ENCODE assay signal across 10 mouse cellular contexts in genomic region chr1:55618617-55619286, GRCm38 (mm10).
DNase-seq lines count a peak whose midpoint lies in the region; TF ChIP-seq lines count a peak whose summit lies in the region.
"Had no signal": no experiment of that assay in that cellular context is flagged by ENCODE, and none has a peak within 500 bp of the region (broad histone marks: within the 10 kb centered on the region; RNA-seq: fewer than 3 reads in every experiment).

No protein-coding gene starts in this region.

- H3K4me3 ChIP-seq in kidney, adult 2 months (ENCODE audit: insufficient read depth, low read depth, low read length): no peak overlapping the region
- H3K4me3 ChIP-seq: stomach, embryonic 15.5 days had no signal

- TF ChIP-seq POLR2A in kidney, adult 2 months (IDR thresholded peaks at IDR 0.05; ENCODE audit: low read depth, low read length): no peak

- intact Hi-C loops in left cerebral cortex, postnatal 14 days (cut with DNase I): no loop called here

- peak; percentile 27 for DNase-seq in kidney, adult 2 months
- no peak for DNase-seq in kidney, postnatal 4 days
- DNase-seq in adrenal gland, postnatal 14 days: peak; percentile 77
- peak; percentile 52 for DNase-seq in gastrocnemius, postnatal 25 days
- DNase-seq in left cerebral cortex, postnatal 14 days (ENCODE audit: low spot score in 2 of 2): peak; percentile 15 to 25
- no peak for DNase-seq in embryo, embryonic 10.5 days (ENCODE audit: low spot score)
- no peak for DNase-seq in embryo, embryonic 10 days (ENCODE audit: low spot score)
- DNase-seq in liver: no peak

- no peaks in the 10 kb centered on the region for H3K27me3 ChIP-seq in kidney, adult 2 months (replicated peaks; ENCODE audit: control insufficient read depth, insufficient read depth, low read length)
- H3K27me3 ChIP-seq: stomach, embryonic 15.5 days had no signal

- 67% methylated on average over 7 of the region's 7 CpGs for WGBS in kidney, adult 2 months

- no peaks in the 10 kb centered on the region for H3K36me3 ChIP-seq in kidney, adult 2 months (ENCODE audit: control insufficient read depth, insufficient read depth, low read length)
- H3K36me3 ChIP-seq: stomach, embryonic 15.5 days had no signal

- 0 out of 2 replicates have a peak overlapping the region, but pooled peaks have one; percentile 8 for H3K27ac ChIP-seq in kidney, adult 2 months (ENCODE audit: insufficient read depth, low read depth, low read length)
- H3K27ac ChIP-seq: macrophage; stomach, embryonic 15.5 days had no signal

- peaks cover 5% of the 10 kb centered on the region; the same call in 1 of the 2 replicates for H3K4me1 ChIP-seq in kidney, adult 2 months (ENCODE audit: control insufficient read depth, insufficient read depth, low read length)
- H3K4me1 ChIP-seq: stomach, embryonic 15.5 days had no signal

- no peak for TF ChIP-seq CTCF in kidney, adult 2 months (conservative IDR thresholded peaks at IDR 0.05; ENCODE audit: insufficient read depth, insufficient read length, low read depth, low read length)

Comparison
In these comparisons a context has a peak if more than half of its experiments do, and no peak if none do; other contexts are left out.
1. DNase-seq: peak in kidney, adult 2 months (single experiment), adrenal gland, postnatal 14 days (single experiment), gastrocnemius, postnatal 25 days (single experiment) and left cerebral cortex, postnatal 14 days (2 of 2); none in kidney, postnatal 4 days (0 of 2), embryo, embryonic 10.5 days (single experiment), embryo, embryonic 10 days (single experiment) and liver (single experiment).